Mouse (Mus musculus): ENCODE data around the gene Galnt7. TPM values are rescaled to one million over a fixed set of nuclear protein-coding genes. Genes with fewer than 3 reads are reported as not detected.

Gene Galnt7
- 14.4 and 15.1 TPM in 2 replicates for polyA plus RNA-seq (2014; fragmentation: Nextera tagmentation; extraction: Ambion mirVana)

DNA sequence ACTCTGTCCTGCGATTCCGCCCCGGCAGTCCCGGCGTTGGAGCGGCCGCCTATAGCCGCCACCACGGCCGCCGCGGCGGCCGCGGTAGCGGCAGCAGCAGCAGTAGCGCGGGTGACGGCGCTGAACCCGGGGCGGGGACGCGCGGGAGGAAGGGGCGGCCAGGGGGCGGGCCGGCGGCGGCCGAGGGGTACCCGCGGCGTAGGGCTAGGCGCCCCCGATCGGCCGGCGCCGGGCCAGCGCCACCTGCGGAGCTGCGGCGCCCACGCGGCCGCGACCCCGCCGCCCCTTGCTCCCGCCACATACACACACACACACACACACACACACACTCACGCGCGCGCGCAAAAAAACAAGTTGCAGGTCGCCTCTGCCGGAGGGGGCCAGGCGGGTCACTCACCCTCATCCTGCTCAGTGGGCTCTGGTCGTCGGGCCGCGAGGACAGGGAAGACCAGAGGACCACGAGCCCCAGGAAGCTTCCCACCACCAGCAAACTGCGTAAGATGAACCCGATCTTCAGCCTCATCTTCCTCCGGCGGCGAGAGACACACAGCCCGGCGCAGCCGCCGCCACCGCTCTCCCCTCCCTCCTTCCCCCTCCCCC is at the start of gene Galnt7:
Galnt7 (minus strand) TSS at position 577 of the 600 bp plus-strand sequence.
- TF ChIP-seq CTCF (IDR thresholded peaks at IDR 0.05; ENCODE audit: low read depth) = no peak
- WGBS = under 1% methylated on average over 46 of the region's 74 CpGs
- H3K4me1 ChIP-seq (ENCODE audit: insufficient read depth) = 0 out of 2 replicates have a peak, but pooled peaks cover 3% of the 10 kb centered on the region
- peak within 1 kb of the TSS; percentile 96 for H3K27ac ChIP-seq (ENCODE audit: low read depth)
- peak; percentile 93 for ATAC-seq (ENCODE audit: insufficient read depth)
- H3K9ac ChIP-seq = peak within 1 kb of the TSS; percentile 91
- H3K4me2 ChIP-seq = peak within 1 kb of the TSS; percentile 71
- H3K27me3 ChIP-seq (ENCODE audit: insufficient read depth, low read length) = no peaks in the 10 kb centered on the region
- H3K36me3 ChIP-seq (ENCODE audit: insufficient read depth) = no peaks in the 10 kb centered on the region
- DNase-seq = peak; percentile 85
- peak within 1 kb of the TSS; percentile 85 for H3K4me3 ChIP-seq (ENCODE audit: low read depth, low read length)
- no peaks in the 10 kb centered on the region for H3K9me3 ChIP-seq (ENCODE audit: low read depth, low read length)

GRCm38 (mm10) chr8:57688633-57689032 is 35.8 kb upstream of the Galnt7 start:
- no peak overlapping the region for H3K4me2 ChIP-seq
- no peak for ATAC-seq (ENCODE audit: insufficient read depth)
- no peaks in the 10 kb centered on the region for H3K4me1 ChIP-seq (ENCODE audit: insufficient read depth)
- no peak for DNase-seq
- no peaks in the 10 kb centered on the region for H3K9me3 ChIP-seq (ENCODE audit: low read depth, low read length)
- no peak overlapping the region for H3K4me3 ChIP-seq (ENCODE audit: low read depth, low read length)
- WGBS = 46% methylated on average over 7 of the region's 7 CpGs
- no peaks in the 10 kb centered on the region for H3K36me3 ChIP-seq (ENCODE audit: insufficient read depth)
- H3K27ac ChIP-seq (ENCODE audit: low read depth) = no peak overlapping the region
- no peaks in the 10 kb centered on the region for H3K27me3 ChIP-seq (ENCODE audit: insufficient read depth, low read length)
- no peak overlapping the region for H3K9ac ChIP-seq
- no peak for TF ChIP-seq CTCF (IDR thresholded peaks at IDR 0.05; ENCODE audit: low read depth)

DNA sequence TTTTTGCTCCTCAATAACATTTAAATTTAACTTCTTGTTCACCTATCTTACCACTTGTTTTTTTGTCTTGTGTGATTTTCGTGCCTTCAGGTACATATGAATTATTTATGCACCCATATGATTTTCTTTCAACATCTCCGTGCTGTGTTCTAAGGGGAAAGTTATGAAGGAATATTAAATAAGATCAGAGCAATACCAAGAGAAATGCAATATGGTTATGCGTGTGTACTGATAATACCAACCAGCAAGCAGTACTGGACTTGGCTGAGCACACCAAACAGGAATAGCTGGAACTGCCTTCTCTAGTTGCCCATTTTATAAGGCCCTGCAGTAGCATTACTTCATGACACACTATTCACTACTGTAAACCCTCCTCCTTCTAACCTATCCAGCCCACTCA is 33.0 kb upstream of the Galnt7 start:
- Histone ChIP-seq H3K4me2 (no peak overlapping the region), H3K27me3 (ENCODE audit: insufficient read depth, low read length) (no peaks in the 10 kb centered on the region), H3K4me1 (ENCODE audit: insufficient read depth) (no peaks in the 10 kb centered on the region), H3K36me3 (ENCODE audit: insufficient read depth) (no peaks in the 10 kb centered on the region), H3K4me3 (ENCODE audit: low read depth, low read length) (no peak overlapping the region), H3K27ac (ENCODE audit: low read depth) (no peak overlapping the region), H3K9ac (no peak overlapping the region), H3K9me3 (ENCODE audit: low read depth, low read length) (no peaks in the 10 kb centered on the region)
- ATAC-seq (ENCODE audit: insufficient read depth) (no peak), DNase-seq (no peak)
- 88% methylated on average over 3 of the region's 3 CpGs for WGBS
- TF ChIP-seq CTCF (IDR thresholded peaks at IDR 0.05; ENCODE audit: low read depth) = no peak

GRCm38 (mm10) chr8:57680044-57680443 is 27.2 kb upstream of the Galnt7 start:
- Histone ChIP-seq H3K27me3 (ENCODE audit: insufficient read depth, low read length) (no peaks in the 10 kb centered on the region), H3K4me1 (ENCODE audit: insufficient read depth) (no peaks in the 10 kb centered on the region), H3K9me3 (ENCODE audit: low read depth, low read length) (no peaks in the 10 kb centered on the region), H3K36me3 (ENCODE audit: insufficient read depth) (no peaks in the 10 kb centered on the region), H3K9ac (no peak overlapping the region), H3K4me2 (no peak overlapping the region), H3K27ac (ENCODE audit: low read depth) (no peak overlapping the region), H3K4me3 (ENCODE audit: low read depth, low read length) (no peak overlapping the region)
- ATAC-seq (ENCODE audit: insufficient read depth) = no peak
- 77% methylated on average over 5 of the region's 5 CpGs for WGBS
- no peak for DNase-seq
- TF ChIP-seq CTCF (IDR thresholded peaks at IDR 0.05; ENCODE audit: low read depth) = no peak

DNA sequence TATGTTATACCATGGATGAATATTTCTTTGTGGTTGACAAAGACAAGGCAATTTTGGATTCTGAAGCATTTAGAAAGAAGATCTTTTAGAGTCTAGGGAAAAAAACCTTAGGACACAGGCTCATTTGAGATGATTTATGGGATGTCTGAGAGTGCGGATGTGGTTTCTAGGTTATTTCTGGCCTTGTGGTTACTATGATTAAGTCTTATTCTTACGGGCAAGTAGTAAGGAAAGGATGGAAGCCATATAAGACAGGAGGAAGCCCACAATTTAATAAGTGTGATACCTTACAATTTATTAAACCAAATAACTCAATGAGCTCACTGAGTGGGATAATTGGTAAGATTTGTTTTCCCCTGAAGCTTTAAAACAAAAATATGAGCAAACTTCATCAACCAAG is 11.3 kb upstream of the Galnt7 start:
- H3K36me3 ChIP-seq (ENCODE audit: insufficient read depth) = no peaks in the 10 kb centered on the region
- H3K9ac ChIP-seq = no peak overlapping the region
- TF ChIP-seq CTCF (IDR thresholded peaks at IDR 0.05; ENCODE audit: low read depth) = no peak
- no peaks in the 10 kb centered on the region for H3K27me3 ChIP-seq (ENCODE audit: insufficient read depth, low read length)
- no peak overlapping the region for H3K4me2 ChIP-seq
- no peaks in the 10 kb centered on the region for H3K4me1 ChIP-seq (ENCODE audit: insufficient read depth)
- no peak overlapping the region for H3K4me3 ChIP-seq (ENCODE audit: low read depth, low read length)
- no peak overlapping the region for H3K27ac ChIP-seq (ENCODE audit: low read depth)
- no peak for ATAC-seq (ENCODE audit: insufficient read depth)
- H3K9me3 ChIP-seq (ENCODE audit: low read depth, low read length) = no peaks in the 10 kb centered on the region
- WGBS = 68% methylated on average over 2 of the region's 2 CpGs
- no peak for DNase-seq

DNA sequence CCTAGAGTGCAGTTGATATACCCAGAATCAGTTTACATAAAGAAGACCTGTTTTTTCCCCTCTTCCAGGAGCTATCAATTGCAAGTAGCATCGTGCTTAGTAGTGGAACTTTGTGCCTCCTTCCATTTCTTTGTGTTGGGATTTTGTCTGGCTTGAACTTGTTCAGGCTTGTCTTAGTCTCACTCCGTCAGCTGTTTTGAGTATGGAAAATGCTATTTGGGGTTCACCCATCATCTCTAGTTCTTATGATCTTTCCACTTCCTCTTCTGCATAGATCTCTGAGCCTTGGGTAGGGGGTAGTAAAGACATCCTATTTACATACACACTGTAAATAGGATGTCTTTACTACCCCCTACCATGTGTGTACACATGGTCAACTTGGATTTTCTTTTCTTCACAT is 7.2 kb upstream of the Galnt7 start:
- DNase-seq (no peak), ATAC-seq (ENCODE audit: insufficient read depth) (no peak)
- no peak for TF ChIP-seq CTCF (IDR thresholded peaks at IDR 0.05; ENCODE audit: low read depth)
- Histone ChIP-seq H3K27ac (ENCODE audit: low read depth) (no peak overlapping the region), H3K36me3 (ENCODE audit: insufficient read depth) (no peaks in the 10 kb centered on the region), H3K27me3 (ENCODE audit: insufficient read depth, low read length) (no peaks in the 10 kb centered on the region), H3K9ac (no peak overlapping the region), H3K4me2 (no peak overlapping the region), H3K4me3 (ENCODE audit: low read depth, low read length) (no peak overlapping the region), H3K9me3 (ENCODE audit: low read depth, low read length) (no peaks in the 10 kb centered on the region), H3K4me1 (ENCODE audit: insufficient read depth) (no peaks in the 10 kb centered on the region)
- WGBS = 81% methylated on average over 2 of the region's 2 CpGs

GRCm38 (mm10) chr8:57656446-57656845 is 3.6 kb upstream of the Galnt7 start:
- H3K27me3 ChIP-seq (ENCODE audit: insufficient read depth, low read length) = no peaks in the 10 kb centered on the region
- no peak for ATAC-seq (ENCODE audit: insufficient read depth)
- no peak for TF ChIP-seq CTCF (IDR thresholded peaks at IDR 0.05; ENCODE audit: low read depth)

More at GRCm38 (mm10) chr8:57656446-57656845, 3.6 kb upstream of the Galnt7 start:
- DNase-seq = no peak
- Histone ChIP-seq H3K36me3 (ENCODE audit: insufficient read depth) (no peaks in the 10 kb centered on the region), H3K4me2 (no peak overlapping the region), H3K27ac (ENCODE audit: low read depth) (no peak overlapping the region), H3K4me1 (ENCODE audit: insufficient read depth) (0 out of 2 replicates have a peak, but pooled peaks cover 3% of the 10 kb centered on the region), H3K9me3 (ENCODE audit: low read depth, low read length) (no peaks in the 10 kb centered on the region), H3K9ac (no peak overlapping the region), H3K4me3 (ENCODE audit: low read depth, low read length) (no peak overlapping the region)
- 56% methylated on average over 6 of the region's 6 CpGs for whole genome bisulfite sequencing

All from lung, embryonic 14.5 days (tissue).